In genomic region chr9:98033273-98033855, GRCm38 (mm10) we compare ENCODE assay signal across 8 mouse cellular contexts. TPM values are rescaled to one million over a fixed set of nuclear protein-coding genes. Genes with fewer than 3 reads are reported as not detected.
DNase-seq lines count a peak whose midpoint lies in the region; ATAC-seq and TF ChIP-seq lines count a peak whose summit lies in the region.

No protein-coding gene starts in this region.

- peak overlapping the region; percentile 90 for H3K27ac ChIP-seq in left cerebral cortex, adult 2 months
- H3K27ac ChIP-seq in kidney, embryonic 14.5 days (ENCODE audit: low read depth, low read length), result no peak overlapping the region

- peak; percentile 18; the same call in 1 of the 2 replicates for ATAC-seq in granulocyte monocyte progenitor cell, adult 5-6 weeks (replicated peaks; ENCODE audit: poor library complexity, severe bottlenecking)
- ATAC-seq in kidney, embryonic 14.5 days (ENCODE audit: low FRiP score, low TSS enrichment), result peak; percentile 77
- peak; percentile 51; the same call in 1 of the 2 replicates for ATAC-seq in megakaryocyte-erythroid progenitor cell, adult 5-6 weeks (replicated peaks; ENCODE audit: low FRiP score, low TSS enrichment, poor library complexity, severe bottlenecking)
- no peak for ATAC-seq in inflammation-experienced regulatory T-cells, adult 6 months

- peak; percentile 19 to 31 for DNase-seq in left cerebral cortex, adult 2 months (ENCODE audit: extremely low spot score in 1 of 2, low spot score in 2 of 2)
- no peak for DNase-seq in left cerebral cortex, adult 8-10 months (ENCODE audit: low spot score in 2 of 2)
- peak; percentile 76 to 79 for DNase-seq in cerebellum, adult 18-20 months
- DNase-seq in spleen, postnatal 14 days (ENCODE audit: low spot score in 2 of 2), result no peak

- under 1% methylated on average over 38 of the region's 38 CpGs for WGBS in kidney, embryonic 14.5 days

- no peaks in the 10 kb centered on the region for H3K9me3 ChIP-seq in kidney, embryonic 14.5 days (ENCODE audit: control insufficient read depth, low read length)

- peak overlapping the region; percentile 81 for H3K4me2 ChIP-seq in kidney, embryonic 14.5 days (replicated peaks; ENCODE audit: low read depth, low read length)

- intact Hi-C loops in left cerebral cortex, adult 2 months (cut with DNase I), result loop anchor here (1.0 to 10.0 kb wide), 8 partner anchors 99 to 735 kb away; no protein-coding TSS in a partner anchor

- TF ChIP-seq CTCF in left cerebral cortex, adult 2 months (IDR thresholded peaks at IDR 0.05), result no peak; the same call in none of the 2 replicates

- peaks cover 16% of the 10 kb centered on the region for H3K27me3 ChIP-seq in kidney, embryonic 14.5 days (ENCODE audit: control insufficient read depth, insufficient read depth, low read length)

- no peaks in the 10 kb centered on the region for H3K36me3 ChIP-seq in kidney, embryonic 14.5 days (ENCODE audit: control insufficient read depth, insufficient read depth, low read length)

- H3K4me1 ChIP-seq in kidney, embryonic 14.5 days (ENCODE audit: control insufficient read depth, insufficient read depth, low read length), result peaks cover 11% of the 10 kb centered on the region

- peak overlapping the region; percentile 69 for H3K4me3 ChIP-seq in left cerebral cortex, adult 2 months
- peak overlapping the region; percentile 59 for H3K4me3 ChIP-seq in kidney, embryonic 14.5 days (ENCODE audit: low read length)

- H3K9ac ChIP-seq in kidney, embryonic 14.5 days (ENCODE audit: low read depth, low read length), result peak overlapping the region; percentile 56; the same call in 1 of the 2 replicates

RNA-seq across cellular contexts. Expression of gene Clstn2, which starts 0.4 kb away (rescaled TPM):
- total RNA-seq in left cerebral cortex, adult 2 months (2021), result 10 to 100 TPM; 75.6 to 83.7 TPM
- total RNA-seq in left cerebral cortex, adult 8-10 months (2022), result 10 to 100 TPM; 66.8 to 74.5 (median 71.9) TPM
- not detected in 2 replicates for total RNA-seq in granulocyte monocyte progenitor cell, adult 5-6 weeks (2014; fragmentation: Nextera tagmentation)
- not detected in 2 replicates for total RNA-seq in granulocyte monocyte progenitor cell, adult 5-6 weeks (2017)
- polyA plus RNA-seq in kidney, embryonic 14.5 days (2014; fragmentation: Nextera tagmentation; extraction: Ambion mirVana), result 2.0 and 2.7 TPM in 2 replicates
- total RNA-seq in megakaryocyte-erythroid progenitor cell, adult 5-6 weeks (2014; fragmentation: Nextera tagmentation), result not detected in 2 replicates
- total RNA-seq in megakaryocyte-erythroid progenitor cell, adult 5-6 weeks (2017), result not detected in 2 replicates
- polyA plus RNA-seq in inflammation-experienced regulatory T-cells, adult 6 months (2017; shearing (Covaris generic)), result not detected

Comparison
In these comparisons a context has a peak if more than half of its experiments do, and no peak if none do; other contexts are left out.
1. DNase-seq: peak in left cerebral cortex, adult 2 months (2 of 2) and cerebellum, adult 18-20 months (2 of 2); none in left cerebral cortex, adult 8-10 months (0 of 2) and spleen, postnatal 14 days (0 of 2).
2. RNA of gene Clstn2, which starts 0.4 kb away (total RNA-seq): 75.6 to 83.7 TPM in left cerebral cortex, adult 2 months and 66.8 to 74.5 TPM in left cerebral cortex, adult 8-10 months; not detected in granulocyte monocyte progenitor cell, adult 5-6 weeks and not detected in megakaryocyte-erythroid progenitor cell, adult 5-6 weeks; every median in the first group is over 10 times any median in the second.